Mouse (Mus musculus) kidney, adult 11 months (tissue): Measurements from ENCODE around the gene Auts2.

Source experiments
- DNase-seq: peaks from one replicate; pipeline ENCODE4 v3.0.0; 2022

Auts2 gene

GRCm38 (mm10) chr5:132380261-132380660, 162.9 kb downstream of the Auts2 start:
- no peak for DNase-seq

- DNase-seq, result no peak
Observed at GRCm38 (mm10) chr5:132378977-132379376, 164.2 kb downstream of the Auts2 start.

GRCm38 (mm10) chr5:132375130-132375529, 168.0 kb downstream of the Auts2 start:
- DNase-seq, result no peak

- DNase-seq, result no peak
Observed at GRCm38 (mm10) chr5:132373471-132374075, 169.6 kb downstream of the Auts2 start.

- no peak for DNase-seq
Observed at GRCm38 (mm10) chr5:132372605-132373004, 170.5 kb downstream of the Auts2 start.

GRCm38 (mm10) chr5:132368678-132369088, 174.5 kb downstream of the Auts2 start:
- DNase-seq, result peak; percentile 51

GRCm38 (mm10) chr5:132361276-132361675, 181.9 kb downstream of the Auts2 start:
- DNase-seq, result no peak

GRCm38 (mm10) chr5:132357726-132358125, 185.4 kb downstream of the Auts2 start:
- DNase-seq, result no peak

- no peak for DNase-seq
Observed at GRCm38 (mm10) chr5:132355935-132356334, 187.2 kb downstream of the Auts2 start.

- DNase-seq, result no peak
Observed at GRCm38 (mm10) chr5:132352437-132352836, 190.7 kb downstream of the Auts2 start.

- DNase-seq, result no peak
Observed at GRCm38 (mm10) chr5:132351139-132351538, 192.0 kb downstream of the Auts2 start.

GRCm38 (mm10) chr5:132341315-132341714, 201.8 kb downstream of the Auts2 start:
- no peak for DNase-seq

- no peak for DNase-seq
Observed at GRCm38 (mm10) chr5:132337677-132338076, 205.5 kb downstream of the Auts2 start.

GRCm38 (mm10) chr5:132335719-132336118, 207.4 kb downstream of the Auts2 start:
- DNase-seq, result no peak

GRCm38 (mm10) chr5:132334796-132335195, 208.3 kb downstream of the Auts2 start:
- no peak for DNase-seq

- DNase-seq, result no peak
Observed at GRCm38 (mm10) chr5:132333744-132334143, 209.4 kb downstream of the Auts2 start.

- DNase-seq, result no peak
Observed at GRCm38 (mm10) chr5:132332521-132332920, 210.6 kb downstream of the Auts2 start.

- peak; percentile 6 for DNase-seq
Observed at GRCm38 (mm10) chr5:132329171-132329936, 213.8 kb downstream of the Auts2 start.

- no peak for DNase-seq
Observed at GRCm38 (mm10) chr5:132324246-132324883, 218.8 kb downstream of the Auts2 start.

- DNase-seq, result no peak
Observed at GRCm38 (mm10) chr5:132323608-132324007, 219.5 kb downstream of the Auts2 start.

- DNase-seq, result no peak
Observed at GRCm38 (mm10) chr5:132322971-132323370, 220.2 kb downstream of the Auts2 start.

- no peak for DNase-seq
Observed at GRCm38 (mm10) chr5:132318026-132318765, 224.9 kb downstream of the Auts2 start.

GRCm38 (mm10) chr5:132316897-132317296, 226.2 kb downstream of the Auts2 start:
- no peak for DNase-seq
